Mouse (Mus musculus): ENCODE measurements at regions not wholly inside any gene's neighbourhood (a gene's known extent, or its start where the extent isn't known, plus 50 kb on each side); places are given as distances from the start of the nearest gene placed in this dataset.

DNA sequence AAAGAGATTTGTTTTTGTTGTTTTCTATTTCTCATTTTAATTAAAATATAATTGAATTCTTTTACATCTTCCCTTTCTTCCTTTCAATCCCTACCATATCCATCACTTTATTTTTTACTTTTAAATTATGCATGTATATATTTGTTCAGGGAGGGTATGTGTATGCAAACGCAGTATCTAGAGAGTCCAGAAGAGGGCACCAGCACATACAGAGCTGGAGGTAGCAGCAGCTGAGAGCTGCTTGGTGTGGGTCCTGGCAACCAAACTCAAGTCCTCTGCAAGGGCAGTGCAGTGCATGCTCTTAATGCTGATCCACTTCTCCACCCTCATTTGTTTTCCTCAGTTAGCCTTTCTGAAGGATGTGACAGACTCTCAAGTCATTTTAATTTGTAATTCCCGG lies 568.7 kb downstream of the Zfp619 start:
- H3K36me3 ChIP-seq (replicated peaks; ENCODE audit: insufficient read depth, low read length): no peaks in the 10 kb centered on the region
- WGBS (ENCODE audit: insufficient replicate concordance): 54% methylated on average over 2 of the region's 2 CpGs

DNA sequence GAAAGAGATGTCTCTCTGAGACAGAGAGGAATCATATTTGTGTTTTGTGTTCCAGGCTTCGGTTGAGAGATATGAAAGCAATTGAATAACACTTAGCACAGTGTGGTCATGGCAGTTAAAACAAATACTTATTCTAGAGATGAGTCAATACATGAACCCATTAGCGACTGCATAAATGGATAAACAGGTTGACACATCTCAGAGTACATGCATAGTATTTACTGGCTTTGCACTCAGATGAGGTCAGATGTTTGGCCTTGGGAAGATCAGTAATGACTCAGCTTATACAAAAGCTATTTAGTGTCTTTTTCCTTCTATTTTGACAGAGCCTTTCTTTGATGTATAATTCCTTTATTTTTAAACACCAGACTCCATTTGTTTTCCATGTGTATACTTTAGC lies 579.5 kb downstream of the Zfp619 start:
- TF ChIP-seq CTCF (IDR thresholded peaks at IDR 0.05; ENCODE audit: low read depth) (no peak), EP300 (IDR thresholded peaks at IDR 0.05; ENCODE audit: low read depth) (no peak)
- H3K9me3 ChIP-seq (ENCODE audit: low read length): no peaks in the 10 kb centered on the region
- WGBS (ENCODE audit: insufficient replicate concordance): 70% methylated on average over 2 of the region's 2 CpGs
- DNase-seq (no peak), ATAC-seq (no peak)
- no peaks in the 10 kb centered on the region for H3K36me3 ChIP-seq (replicated peaks; ENCODE audit: insufficient read depth, low read length)
- no peak overlapping the region for H3K9ac ChIP-seq (replicated peaks)
- no peak overlapping the region for H3K4me3 ChIP-seq (ENCODE audit: low read depth, low read length)
- H3K27ac ChIP-seq (ENCODE audit: low read depth): no peak overlapping the region
- no peaks in the 10 kb centered on the region for H3K27me3 ChIP-seq (ENCODE audit: insufficient read depth, low read length)
- no peaks in the 10 kb centered on the region for H3K4me1 ChIP-seq (ENCODE audit: insufficient read depth)
- H3K4me2 ChIP-seq (ENCODE audit: low read depth, low read length): no peak overlapping the region

More for the DNA sequence above, 568.7 kb downstream of the Zfp619 start:
- H3K27me3 ChIP-seq (ENCODE audit: insufficient read depth, low read length): no peaks in the 10 kb centered on the region
- no peak overlapping the region for H3K4me2 ChIP-seq (ENCODE audit: low read depth, low read length)
- no peaks in the 10 kb centered on the region for H3K4me1 ChIP-seq (ENCODE audit: insufficient read depth)
- H3K9ac ChIP-seq (replicated peaks): no peak overlapping the region
- TF ChIP-seq CTCF (IDR thresholded peaks at IDR 0.05; ENCODE audit: low read depth) (peak; percentile 32), EP300 (IDR thresholded peaks at IDR 0.05; ENCODE audit: low read depth) (no peak)
- no peak for DNase-seq
- H3K9me3 ChIP-seq (ENCODE audit: low read length): no peaks in the 10 kb centered on the region
- no peak overlapping the region for H3K27ac ChIP-seq (ENCODE audit: low read depth)
- ATAC-seq: no peak
- H3K4me3 ChIP-seq (ENCODE audit: low read depth, low read length): no peak overlapping the region

DNA sequence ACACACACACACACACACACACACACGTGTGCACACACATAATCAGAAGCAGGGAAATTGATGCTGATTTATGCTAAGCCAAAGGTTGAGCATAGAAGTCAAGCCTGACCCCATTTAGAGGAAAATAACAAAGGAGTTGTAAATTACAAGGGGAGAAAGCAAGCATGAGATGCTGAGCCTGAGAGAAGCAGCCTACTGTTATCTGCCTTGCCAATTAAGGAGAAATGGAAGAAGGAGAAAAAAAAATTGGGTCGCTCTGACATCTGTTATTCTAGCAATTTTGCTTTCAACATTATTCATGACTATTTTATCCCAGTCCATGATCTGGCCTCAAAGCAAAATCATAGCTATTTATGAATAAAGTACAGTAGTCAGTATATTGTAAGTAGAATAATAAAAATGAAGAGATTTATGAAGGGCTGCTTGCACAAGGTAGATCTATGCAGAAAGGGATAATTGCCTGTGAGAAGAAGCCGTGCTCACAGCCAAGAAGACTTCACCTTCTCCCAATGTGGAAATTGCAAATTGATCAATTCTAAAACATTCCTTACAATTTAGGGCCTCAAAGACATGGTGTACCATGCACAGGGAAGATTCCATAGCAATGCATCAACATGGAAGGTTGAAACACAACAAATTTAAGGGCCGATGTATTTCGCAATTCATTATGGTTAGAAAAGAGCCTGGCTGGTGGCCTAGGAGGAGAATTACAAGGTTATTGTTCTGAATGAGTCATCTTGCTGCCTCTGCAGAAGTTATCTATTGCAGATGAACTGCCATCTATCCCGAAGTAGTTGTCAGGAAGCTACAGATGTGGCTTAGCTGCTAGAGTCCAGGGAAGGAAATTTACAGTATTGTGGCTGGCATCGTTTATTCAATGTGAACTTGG lies 585.7 kb downstream of the Zfp619 start:
- H3K36me3 ChIP-seq (replicated peaks; ENCODE audit: insufficient read depth, low read length): no peaks in the 10 kb centered on the region
- no peaks in the 10 kb centered on the region for H3K4me1 ChIP-seq (ENCODE audit: insufficient read depth)
- no peak overlapping the region for H3K4me2 ChIP-seq (ENCODE audit: low read depth, low read length)
- ATAC-seq (no peak), DNase-seq (no peak)
- no peak overlapping the region for H3K27ac ChIP-seq (ENCODE audit: low read depth)
- no peak overlapping the region for H3K4me3 ChIP-seq (ENCODE audit: low read depth, low read length)
- peaks cover 3% of the 10 kb centered on the region; the same call in 1 of the 2 replicates for H3K9me3 ChIP-seq (ENCODE audit: low read length)
- no peak for TF ChIP-seq EP300 (IDR thresholded peaks at IDR 0.05; ENCODE audit: low read depth)
- no peak for TF ChIP-seq CTCF (IDR thresholded peaks at IDR 0.05; ENCODE audit: low read depth)
- WGBS (ENCODE audit: insufficient replicate concordance): 70% methylated on average over 7 of the region's 7 CpGs
- H3K9ac ChIP-seq (replicated peaks): no peak overlapping the region
- no peaks in the 10 kb centered on the region for H3K27me3 ChIP-seq (ENCODE audit: insufficient read depth, low read length)

DNA sequence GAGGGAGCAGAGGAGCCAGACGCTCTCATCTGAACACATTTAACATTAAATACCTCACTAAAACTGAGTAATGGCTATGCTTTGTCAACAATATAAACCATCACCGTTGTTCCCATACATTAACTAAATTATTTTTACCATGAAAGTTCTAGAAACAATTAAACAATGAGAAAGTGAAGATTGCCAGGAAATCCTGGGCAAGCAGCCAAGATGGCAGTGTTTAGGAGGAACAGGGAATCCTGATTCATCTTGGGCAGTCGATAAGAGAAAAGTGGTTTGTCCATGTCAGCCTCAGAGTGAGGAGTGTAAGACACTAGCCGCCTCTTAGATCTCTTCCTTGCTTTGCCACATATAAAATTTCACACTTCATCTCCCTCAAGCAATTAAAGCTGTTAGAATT lies 625.3 kb downstream of the Zfp619 start:
- H3K36me3 ChIP-seq (replicated peaks; ENCODE audit: insufficient read depth, low read length): no peaks in the 10 kb centered on the region
- 58% methylated on average over 4 of the region's 4 CpGs for WGBS (ENCODE audit: insufficient replicate concordance)
- no peaks in the 10 kb centered on the region for H3K9me3 ChIP-seq (ENCODE audit: low read length)
- no peak for TF ChIP-seq EP300 (IDR thresholded peaks at IDR 0.05; ENCODE audit: low read depth)
- TF ChIP-seq CTCF (IDR thresholded peaks at IDR 0.05; ENCODE audit: low read depth): no peak
- H3K4me2 ChIP-seq (ENCODE audit: low read depth, low read length): no peak overlapping the region
- ATAC-seq (no peak), DNase-seq (no peak)
- H3K9ac ChIP-seq (replicated peaks): no peak overlapping the region
- H3K4me3 ChIP-seq (ENCODE audit: low read depth, low read length): no peak overlapping the region
- H3K27me3 ChIP-seq (ENCODE audit: insufficient read depth, low read length): no peaks in the 10 kb centered on the region
- no peak overlapping the region for H3K27ac ChIP-seq (ENCODE audit: low read depth)
- no peaks in the 10 kb centered on the region for H3K4me1 ChIP-seq (ENCODE audit: insufficient read depth)

DNA sequence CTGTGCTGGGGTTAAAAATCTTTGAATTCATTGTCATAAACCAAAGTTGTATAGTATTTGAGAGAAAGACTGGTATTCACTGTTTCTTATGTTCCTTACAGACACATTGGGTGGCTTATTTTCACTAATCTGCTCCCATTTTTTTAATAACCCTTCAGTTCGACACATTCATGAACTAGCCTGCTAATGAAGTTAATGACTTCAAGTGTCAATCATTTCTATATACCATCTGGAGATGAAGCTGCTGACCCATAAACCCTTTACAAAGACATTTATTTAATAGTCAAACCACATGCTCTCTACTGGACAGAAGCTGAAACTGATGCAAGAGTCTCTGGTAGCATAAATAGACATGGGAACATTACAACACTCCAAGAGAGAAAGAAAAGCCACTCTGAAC lies 626.9 kb downstream of the Zfp619 start:
- H3K27ac ChIP-seq (ENCODE audit: low read depth): no peak overlapping the region

DNA sequence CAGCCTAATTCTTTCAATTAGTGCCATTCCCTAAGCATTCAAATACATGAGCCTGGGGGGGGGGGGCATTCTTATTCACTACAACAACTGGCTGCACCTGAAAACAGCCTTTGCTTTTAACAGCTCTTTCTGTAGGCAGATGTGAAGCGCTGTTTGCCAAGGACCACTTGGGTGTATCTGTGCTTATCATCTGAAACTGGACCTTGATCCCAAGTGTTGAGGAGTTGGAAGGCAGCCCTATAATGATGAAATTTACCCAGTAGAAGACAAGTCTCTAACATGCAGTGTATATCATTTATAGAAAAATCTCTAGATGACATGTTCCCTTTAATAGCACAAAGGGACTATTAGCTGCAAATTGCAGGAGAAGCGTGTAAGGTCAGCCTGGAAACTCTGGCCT lies 660.0 kb downstream of the Zfp619 start:
- H3K27ac ChIP-seq (ENCODE audit: low read depth): no peak overlapping the region
- no peak for TF ChIP-seq EP300 (IDR thresholded peaks at IDR 0.05; ENCODE audit: low read depth)
- ATAC-seq (no peak), DNase-seq (no peak)
- no peak overlapping the region for H3K4me3 ChIP-seq (ENCODE audit: low read depth, low read length)
- H3K36me3 ChIP-seq (replicated peaks; ENCODE audit: insufficient read depth, low read length): no peaks in the 10 kb centered on the region
- no peaks in the 10 kb centered on the region for H3K27me3 ChIP-seq (ENCODE audit: insufficient read depth, low read length)
- WGBS (ENCODE audit: insufficient replicate concordance): 80% methylated on average over 2 of the region's 2 CpGs
- no peaks in the 10 kb centered on the region for H3K4me1 ChIP-seq (ENCODE audit: insufficient read depth)
- H3K4me2 ChIP-seq (ENCODE audit: low read depth, low read length): no peak overlapping the region
- H3K9ac ChIP-seq (replicated peaks): no peak overlapping the region
- H3K9me3 ChIP-seq (ENCODE audit: low read length): no peaks in the 10 kb centered on the region

More for the DNA sequence above, 626.9 kb downstream of the Zfp619 start:
- no peak overlapping the region for H3K4me3 ChIP-seq (ENCODE audit: low read depth, low read length)
- H3K27me3 ChIP-seq (ENCODE audit: insufficient read depth, low read length): no peaks in the 10 kb centered on the region
- no peak overlapping the region for H3K4me2 ChIP-seq (ENCODE audit: low read depth, low read length)
- ATAC-seq (no peak), DNase-seq (no peak)
- no peaks in the 10 kb centered on the region for H3K9me3 ChIP-seq (ENCODE audit: low read length)
- WGBS (ENCODE audit: insufficient replicate concordance): 70% methylated on average over 1 of the region's 1 CpGs
- H3K36me3 ChIP-seq (replicated peaks; ENCODE audit: insufficient read depth, low read length): no peaks in the 10 kb centered on the region
- H3K9ac ChIP-seq (replicated peaks): no peak overlapping the region
- no peak for TF ChIP-seq CTCF (IDR thresholded peaks at IDR 0.05; ENCODE audit: low read depth)
- no peak for TF ChIP-seq EP300 (IDR thresholded peaks at IDR 0.05; ENCODE audit: low read depth)
- no peaks in the 10 kb centered on the region for H3K4me1 ChIP-seq (ENCODE audit: insufficient read depth)

Measured in liver, postnatal 0 days (tissue).